Mouse (Mus musculus): ENCODE results near the gene B3galt4. TPM values are rescaled to one million over a fixed set of nuclear protein-coding genes. Genes with fewer than 3 reads are reported as not detected.
"Not testable (repeated sequence)": the region's sequence is repeated elsewhere in the genome, so short reads cannot be mapped to it uniquely, and the experiment has no call there.

The B3galt4 gene
- polyA plus RNA-seq, 1 experiment from 2014 or later, result 3.6 TPM

GRCm38 (mm10) chr17:33962876-33963275 is 11.6 kb upstream of the B3galt4 start:
- peaks cover 86% of the 10 kb centered on the region for H3K36me3 ChIP-seq (replicated peaks)
- no peaks in the 10 kb centered on the region for H3K9me3 ChIP-seq
- H3K4me1 ChIP-seq, result no peaks in the 10 kb centered on the region
- no peak overlapping the region for H3K27ac ChIP-seq (replicated peaks)
- H3K27me3 ChIP-seq (replicated peaks; ENCODE audit: low read depth, poor library complexity, severe bottlenecking), result no peaks in the 10 kb centered on the region
- WGBS, result 92% methylated on average over 7 of the region's 7 CpGs
- DNase-seq (ENCODE audit: low spot score), result no peak
- 0 out of 2 replicates have a peak overlapping the region, but pooled peaks have one; percentile 18 for H3K4me3 ChIP-seq

GRCm38 (mm10) chr17:33959948-33960347 is 8.7 kb upstream of the B3galt4 start:
- H3K36me3 ChIP-seq (replicated peaks), result peaks cover 68% of the 10 kb centered on the region

GRCm38 (mm10) chr17:33959135-33959534 is 7.8 kb upstream of the B3galt4 start:
- Histone ChIP-seq H3K27ac (replicated peaks) (no peak overlapping the region), H3K36me3 (replicated peaks) (peaks cover 71% of the 10 kb centered on the region), H3K4me1 (peaks cover 13% of the 10 kb centered on the region), H3K9me3 (no peaks in the 10 kb centered on the region), H3K4me3 (no peak overlapping the region), H3K27me3 (replicated peaks; ENCODE audit: low read depth, poor library complexity, severe bottlenecking) (no peaks in the 10 kb centered on the region)
- 96% methylated on average over 13 of the region's 13 CpGs for WGBS
- no peak for DNase-seq (ENCODE audit: low spot score)

More at GRCm38 (mm10) chr17:33959948-33960347, 8.7 kb upstream of the B3galt4 start:
- H3K27me3 ChIP-seq (replicated peaks; ENCODE audit: low read depth, poor library complexity, severe bottlenecking), result no peaks in the 10 kb centered on the region
- H3K9me3 ChIP-seq, result no peaks in the 10 kb centered on the region
- H3K4me3 ChIP-seq, result peak overlapping the region; percentile 8; the same call in 1 of the 2 replicates
- H3K27ac ChIP-seq (replicated peaks), result no peak overlapping the region
- no peak for DNase-seq (ENCODE audit: low spot score)
- peaks cover 7% of the 10 kb centered on the region for H3K4me1 ChIP-seq
- 92% methylated on average over 15 of the region's 15 CpGs for WGBS

GRCm38 (mm10) chr17:33958451-33958850 is 7.2 kb upstream of the B3galt4 start:
- H3K4me3 ChIP-seq, result no peak overlapping the region
- peaks cover 71% of the 10 kb centered on the region for H3K36me3 ChIP-seq (replicated peaks)
- H3K4me1 ChIP-seq, result peaks cover 20% of the 10 kb centered on the region
- H3K27me3 ChIP-seq (replicated peaks; ENCODE audit: low read depth, poor library complexity, severe bottlenecking), result no peaks in the 10 kb centered on the region
- H3K9me3 ChIP-seq, result no peaks in the 10 kb centered on the region
- H3K27ac ChIP-seq (replicated peaks), result no peak overlapping the region
- DNase-seq (ENCODE audit: low spot score), result no peak
- 92% methylated on average over 11 of the region's 11 CpGs for WGBS

GRCm38 (mm10) chr17:33957493-33957892 is 6.2 kb upstream of the B3galt4 start:
- Histone ChIP-seq H3K4me3 (no peak overlapping the region; the same call in 1 of the 2 replicates), H3K36me3 (replicated peaks) (peaks cover 71% of the 10 kb centered on the region)

GRCm38 (mm10) chr17:33956336-33956735 is 5.0 kb upstream of the B3galt4 start:
- DNase-seq (ENCODE audit: low spot score), result no peak
- H3K4me1 ChIP-seq, result peaks cover 41% of the 10 kb centered on the region
- no peaks in the 10 kb centered on the region for H3K9me3 ChIP-seq
- WGBS, result 7% methylated on average over 10 of the region's 10 CpGs
- peaks cover 70% of the 10 kb centered on the region for H3K36me3 ChIP-seq (replicated peaks)
- peak overlapping the region; percentile 85 for H3K4me3 ChIP-seq
- no peaks in the 10 kb centered on the region for H3K27me3 ChIP-seq (replicated peaks; ENCODE audit: low read depth, poor library complexity, severe bottlenecking)
- peak overlapping the region; percentile 95 for H3K27ac ChIP-seq (replicated peaks)

More at GRCm38 (mm10) chr17:33957493-33957892, 6.2 kb upstream of the B3galt4 start:
- DNase-seq (ENCODE audit: low spot score), result no peak
- H3K27ac ChIP-seq (replicated peaks), result no peak overlapping the region
- H3K27me3 ChIP-seq (replicated peaks; ENCODE audit: low read depth, poor library complexity, severe bottlenecking), result no peaks in the 10 kb centered on the region
- no peaks in the 10 kb centered on the region for H3K9me3 ChIP-seq
- peaks cover 29% of the 10 kb centered on the region for H3K4me1 ChIP-seq
- WGBS, result 82% methylated on average over 6 of the region's 6 CpGs

GRCm38 (mm10) chr17:33955555-33956214 is 4.4 kb upstream of the B3galt4 start, which contains the start of the genes Vps52 and Rps18:
Gene Vps52, plus strand, starts transcription at chr17:33955812.
Gene Rps18, minus strand, starts transcription at chr17:33956001.
- under 1% methylated on average over 50 of the region's 50 CpGs for WGBS
- no peaks in the 10 kb centered on the region for H3K9me3 ChIP-seq
- peak within 1 kb of the TSS; percentile 95 for H3K27ac ChIP-seq (replicated peaks)
- no peaks in the 10 kb centered on the region for H3K27me3 ChIP-seq (replicated peaks; ENCODE audit: low read depth, poor library complexity, severe bottlenecking)
- peaks cover 65% of the 10 kb centered on the region for H3K36me3 ChIP-seq (replicated peaks)
- peaks cover 48% of the 10 kb centered on the region for H3K4me1 ChIP-seq
- DNase-seq (ENCODE audit: low spot score), result peak; percentile 96
- H3K4me3 ChIP-seq, result peak within 1 kb of the TSS; percentile 85

- Histone ChIP-seq H3K4me1 (peaks cover 55% of the 10 kb centered on the region), H3K4me3 (peak overlapping the region; percentile 85), H3K36me3 (replicated peaks) (peaks cover 65% of the 10 kb centered on the region), H3K27ac (replicated peaks) (peak overlapping the region; percentile 95), H3K27me3 (replicated peaks; ENCODE audit: low read depth, poor library complexity, severe bottlenecking) (no peaks in the 10 kb centered on the region), H3K9me3 (no peaks in the 10 kb centered on the region)
- DNase-seq (ENCODE audit: low spot score), result peak; percentile 12
- WGBS, result under 1% methylated on average over 33 of the region's 33 CpGs
Observed at GRCm38 (mm10) chr17:33954646-33955554, 3.6 kb upstream of the B3galt4 start.

GRCm38 (mm10) chr17:33953961-33954565 is 2.8 kb upstream of the B3galt4 start:
- H3K4me3 ChIP-seq, result peak overlapping the region; percentile 85
- 36% methylated on average over 5 of the region's 5 CpGs for WGBS
- no peak for DNase-seq (ENCODE audit: low spot score)
- peaks cover 65% of the 10 kb centered on the region for H3K36me3 ChIP-seq (replicated peaks)
- peaks cover 58% of the 10 kb centered on the region for H3K4me1 ChIP-seq
- no peaks in the 10 kb centered on the region for H3K9me3 ChIP-seq
- H3K27ac ChIP-seq (replicated peaks), result peak overlapping the region; percentile 95
- no peaks in the 10 kb centered on the region for H3K27me3 ChIP-seq (replicated peaks; ENCODE audit: low read depth, poor library complexity, severe bottlenecking)

- Histone ChIP-seq H3K27me3 (replicated peaks; ENCODE audit: low read depth, poor library complexity, severe bottlenecking) (no peaks in the 10 kb centered on the region), H3K27ac (replicated peaks) (no peak overlapping the region; the same call in 1 of the 2 replicates), H3K4me3 (peak overlapping the region; percentile 85), H3K4me1 (peaks cover 58% of the 10 kb centered on the region), H3K36me3 (replicated peaks) (peaks cover 65% of the 10 kb centered on the region), H3K9me3 (no peaks in the 10 kb centered on the region)
- 86% methylated on average over 3 of the region's 3 CpGs for WGBS
- DNase-seq (ENCODE audit: low spot score), result no peak
Observed at GRCm38 (mm10) chr17:33953310-33953709, 2.0 kb upstream of the B3galt4 start.

GRCm38 (mm10) chr17:33952879-33953278 is 1.6 kb upstream of the B3galt4 start:
- no peaks in the 10 kb centered on the region for H3K9me3 ChIP-seq
- H3K4me3 ChIP-seq, result peak overlapping the region; percentile 85
- peaks cover 65% of the 10 kb centered on the region for H3K36me3 ChIP-seq (replicated peaks)
- no peak overlapping the region for H3K27ac ChIP-seq (replicated peaks)
- peaks cover 58% of the 10 kb centered on the region for H3K4me1 ChIP-seq
- DNase-seq (ENCODE audit: low spot score), result no peak
- WGBS, result 88% methylated on average over 4 of the region's 4 CpGs
- H3K27me3 ChIP-seq (replicated peaks; ENCODE audit: low read depth, poor library complexity, severe bottlenecking), result no peaks in the 10 kb centered on the region

- peaks cover 58% of the 10 kb centered on the region for H3K4me1 ChIP-seq
- DNase-seq (ENCODE audit: low spot score); H3K27ac ChIP-seq (replicated peaks); H3K9me3 ChIP-seq; H3K27me3 ChIP-seq (replicated peaks; ENCODE audit: low read depth, poor library complexity, severe bottlenecking): not testable (repeated sequence)
- H3K36me3 ChIP-seq (replicated peaks), result peaks cover 71% of the 10 kb centered on the region
- H3K4me3 ChIP-seq, result peak overlapping the region; percentile 85
- 82% methylated on average over 13 of the region's 13 CpGs for WGBS
Observed at GRCm38 (mm10) chr17:33952015-33952414, 727 bp upstream of the B3galt4 start.
